Comparison of ENCODE assay signal across 10 mouse cellular contexts in the genomic region with DNA sequence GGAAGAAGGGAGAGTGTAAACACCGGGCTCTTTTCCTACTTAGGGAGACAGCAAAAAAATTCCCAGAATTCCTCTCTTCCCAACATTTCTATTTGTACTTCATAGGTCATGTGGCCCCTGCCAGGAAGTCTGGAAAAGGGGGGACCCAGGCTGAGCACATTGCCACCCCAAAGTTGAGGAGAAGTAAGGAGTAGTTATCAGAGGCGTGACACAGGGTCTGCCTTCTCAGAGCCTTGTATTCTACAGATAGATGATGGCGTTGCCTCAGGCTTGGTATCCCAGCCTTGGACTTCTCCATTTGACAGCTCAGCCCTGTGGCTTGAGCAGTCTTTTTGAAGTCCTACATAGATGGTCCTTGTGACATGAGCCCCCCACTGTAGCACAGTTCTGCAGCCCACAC. TPM values are rescaled to one million over a fixed set of nuclear protein-coding genes. Genes with fewer than 3 reads are reported as not detected.
A peak's percentile ranks its signal among the peaks of the same experiment; 100 is the strongest.
DNase-seq lines count a peak whose midpoint lies in the region; ATAC-seq and TF ChIP-seq lines count a peak whose summit lies in the region.
"Had no signal": no experiment of that assay in that cellular context is flagged by ENCODE, and none has a peak within 500 bp of the region (broad histone marks: within the 10 kb centered on the region; RNA-seq: fewer than 3 reads in every experiment).

No protein-coding gene starts in this region.

- intact Hi-C loops in heart, postnatal 36 days (cut with DNase I): no loop called here

- DNase-seq in heart, postnatal 36 days: no peak
- no peak for DNase-seq in midbrain, embryonic 11.5 days (ENCODE audit: low spot score, missing footprints)
- DNase-seq in Muller cell, postnatal 12 days (ENCODE audit: inconsistent ontology term): no peak
- no peak for DNase-seq in thymus, postnatal 36 days
- DNase-seq in adrenal gland, adult 8-10 months: no peak
- DNase-seq: right cerebral cortex, postnatal 25 days had no signal

- H3K9ac ChIP-seq in heart, embryonic 13.5 days: peak overlapping the region; percentile 86; the same call in 1 of the 2 replicates
- H3K9ac ChIP-seq in ES-Bruce4 (ENCODE audit: low read depth, poor library complexity, severe bottlenecking): peak overlapping the region; percentile 42
- H3K9ac ChIP-seq in forebrain, embryonic 16.5 days (replicated peaks; ENCODE audit: low read depth, low read length): no peak overlapping the region
- peak overlapping the region; percentile 81 for H3K9ac ChIP-seq in midbrain, embryonic 11.5 days (ENCODE audit: low read length)

- peaks cover 7% of the 10 kb centered on the region for H3K36me3 ChIP-seq in heart, embryonic 13.5 days
- H3K36me3 ChIP-seq in ES-Bruce4 (ENCODE audit: control insufficient read depth, insufficient read depth, low read length, poor library complexity, severe bottlenecking): no peaks in the 10 kb centered on the region
- H3K36me3 ChIP-seq in forebrain, embryonic 16.5 days (ENCODE audit: control insufficient read depth, insufficient read depth): no peaks in the 10 kb centered on the region
- no peaks in the 10 kb centered on the region for H3K36me3 ChIP-seq in midbrain, embryonic 11.5 days (ENCODE audit: control insufficient read depth, insufficient read depth, low read length)

- no peaks in the 10 kb centered on the region for H3K9me3 ChIP-seq in heart, embryonic 13.5 days
- no peaks in the 10 kb centered on the region for H3K9me3 ChIP-seq in ES-Bruce4 (replicated peaks; ENCODE audit: control insufficient read depth, insufficient read depth, low read length, poor library complexity, severe bottlenecking)
- H3K9me3 ChIP-seq in forebrain, embryonic 16.5 days (ENCODE audit: control insufficient read depth, low read length): no peaks in the 10 kb centered on the region
- no peaks in the 10 kb centered on the region for H3K9me3 ChIP-seq in midbrain, embryonic 11.5 days (ENCODE audit: control insufficient read depth, low read length)

- H3K27ac ChIP-seq in heart, embryonic 13.5 days (replicated peaks): no peak overlapping the region
- H3K27ac ChIP-seq in ES-Bruce4 (ENCODE audit: insufficient read depth, low read length): no peak overlapping the region
- H3K27ac ChIP-seq in forebrain, embryonic 16.5 days (ENCODE audit: low read length): no peak overlapping the region
- no peak overlapping the region for H3K27ac ChIP-seq in midbrain, embryonic 11.5 days (ENCODE audit: low read depth, low read length)

- H3K4me1 ChIP-seq in heart, embryonic 13.5 days: peaks cover 36% of the 10 kb centered on the region
- peaks cover 4% of the 10 kb centered on the region for H3K4me1 ChIP-seq in ES-Bruce4 (ENCODE audit: control insufficient read depth, insufficient read depth, low read length)
- peaks cover 19% of the 10 kb centered on the region for H3K4me1 ChIP-seq in forebrain, embryonic 16.5 days (replicated peaks; ENCODE audit: control insufficient read depth, insufficient read depth, low read length)
- H3K4me1 ChIP-seq in midbrain, embryonic 11.5 days (ENCODE audit: control insufficient read depth, insufficient read depth, low read length): peaks cover 12% of the 10 kb centered on the region

- H3K4me3 ChIP-seq in heart, embryonic 13.5 days: peak overlapping the region; percentile 84
- no peak overlapping the region for H3K4me3 ChIP-seq in ES-Bruce4 (ENCODE audit: low read depth, low read length)
- H3K4me3 ChIP-seq in forebrain, embryonic 16.5 days (replicated peaks; ENCODE audit: low read length): peak overlapping the region; percentile 79
- H3K4me3 ChIP-seq in midbrain, embryonic 11.5 days (ENCODE audit: low read depth, low read length): no peak overlapping the region

- WGBS in heart, embryonic 13.5 days: 64% methylated on average over 3 of the region's 3 CpGs
- 78% methylated on average over 3 of the region's 3 CpGs for WGBS in forebrain, embryonic 16.5 days
- WGBS in midbrain, embryonic 11.5 days: 70% methylated on average over 3 of the region's 3 CpGs

- peak overlapping the region; percentile 94 for H3K4me2 ChIP-seq in heart, embryonic 13.5 days
- H3K4me2 ChIP-seq in forebrain, embryonic 16.5 days (ENCODE audit: low read length): peak overlapping the region; percentile 70
- peak overlapping the region; percentile 92 for H3K4me2 ChIP-seq in midbrain, embryonic 11.5 days

- TF ChIP-seq EP300 in ES-Bruce4 (IDR thresholded peaks at IDR 0.05; ENCODE audit: insufficient read depth, low read depth, low read length): no peak

- TF ChIP-seq CTCF in ES-Bruce4 (IDR thresholded peaks at IDR 0.05; ENCODE audit: low read depth, low read length): no peak

- no peaks in the 10 kb centered on the region for H3K27me3 ChIP-seq in heart, embryonic 13.5 days (replicated peaks)
- no peaks in the 10 kb centered on the region for H3K27me3 ChIP-seq in ES-Bruce4 (ENCODE audit: control insufficient read depth, insufficient read depth, low read length, poor library complexity, severe bottlenecking)
- H3K27me3 ChIP-seq in forebrain, embryonic 16.5 days (replicated peaks; ENCODE audit: control insufficient read depth, insufficient read depth, low read length): no peaks in the 10 kb centered on the region
- no peaks in the 10 kb centered on the region for H3K27me3 ChIP-seq in midbrain, embryonic 11.5 days (ENCODE audit: control insufficient read depth, insufficient read depth, low read length)

- TF ChIP-seq POLR2A in ES-Bruce4 (IDR thresholded peaks at IDR 0.05; ENCODE audit: insufficient read depth, low read length): no peak

- no peak for ATAC-seq in heart, embryonic 13.5 days (ENCODE audit: extremely low read depth, insufficient number of reproducible peaks, low FRiP score, low TSS enrichment)
- no peak for ATAC-seq in forebrain, embryonic 16.5 days
- no peak for ATAC-seq in midbrain, embryonic 11.5 days (ENCODE audit: low FRiP score)
- ATAC-seq: lung, postnatal 0 days had no signal

RNA-seq across cellular contexts. Expression of a gene that starts 9.2 kb away (rescaled TPM):
- 47.6 and 55.3 TPM in 2 replicates for polyA plus RNA-seq in heart, embryonic 13.5 days (2015; fragmentation: Nextera tagmentation; extraction: Ambion mirVana)
- 10 to 100 TPM; 18.7 to 25.7 TPM for total RNA-seq in heart, postnatal 36 days (2021)
- 3.3 and 6.5 TPM in 2 replicates for polyA plus RNA-seq in ES-Bruce4 (2011; ENCODE audit: insufficient read depth, insufficient read length, low read depth, missing spikeins)
- polyA plus RNA-seq in forebrain, embryonic 16.5 days (2015; fragmentation: Nextera tagmentation; extraction: Ambion mirVana): 50.8 and 60.2 TPM in 2 replicates
- 33.1 and 34.4 TPM in 2 replicates for polyA plus RNA-seq in midbrain, embryonic 11.5 days (2014; fragmentation: Nextera tagmentation; extraction: Ambion mirVana)
- total RNA-seq in adrenal gland, adult 8-10 months (2022): 10 to 100 TPM; 56.0 to 79.4 (median 66.8) TPM

RNA-seq across cellular contexts. Expression of a gene that starts 32.3 kb away (rescaled TPM):
- polyA plus RNA-seq in heart, embryonic 13.5 days (2015; fragmentation: Nextera tagmentation; extraction: Ambion mirVana): not detected in 2 replicates
- total RNA-seq in heart, postnatal 36 days (2021): not detected
- polyA plus RNA-seq in ES-Bruce4 (2011; ENCODE audit: insufficient read depth, insufficient read length, low read depth, missing spikeins): not detected in 2 replicates
- polyA plus RNA-seq in forebrain, embryonic 16.5 days (2015; fragmentation: Nextera tagmentation; extraction: Ambion mirVana): not detected in 2 replicates
- polyA plus RNA-seq in midbrain, embryonic 11.5 days (2014; fragmentation: Nextera tagmentation; extraction: Ambion mirVana): not detected in 2 replicates
- total RNA-seq in adrenal gland, adult 8-10 months (2022): under 1 TPM in 2 of 4 experiments, not detected in 2; 0.41 to 0.97 TPM

Comparison
In these comparisons a context has a peak if more than half of its experiments do, and no peak if none do; other contexts are left out.
1. H3K4me3 ChIP-seq: peak in heart, embryonic 13.5 days (single experiment) and forebrain, embryonic 16.5 days (single experiment); none in ES-Bruce4 (single experiment) and midbrain, embryonic 11.5 days (single experiment).
2. Peak in every context shown above with its lines, with median percentiles within 50 percentile points of each other: H3K4me2 ChIP-seq.